Mouse (Mus musculus) liver, embryonic 13.5 days (tissue): ENCODE measurements around the gene Gapvd1. TPM values are rescaled to one million over a fixed set of nuclear protein-coding genes. Genes with fewer than 3 reads are reported as not detected.

ENCODE experiments used
- ATAC-seq: fragments of 200-750 bp; cut with Nextera tagmentation; 2 replicates; pipeline ENCODE4 v1.8.0; 2017; ENCODE audit warnings: low read depth, mild to moderate bottlenecking, moderate number of reproducible peaks, moderate library complexity
- DNase-seq: peaks from one replicate; pipeline ENCODE4 v3.0.0; 2022
- H3K27ac ChIP-seq: fragments of 300-500 bp; sonication (generic); 2 replicates; pipeline ENCODE4 v1.5.1; 2015; ENCODE audit warnings: moderate library complexity, mild to moderate bottlenecking, inconsistent platforms
- H3K27me3 ChIP-seq: fragments of 300-500 bp; sonication (generic); 2 replicates; pipeline ENCODE4 v1.6.1; 2015; ENCODE audit warnings: mild to moderate bottlenecking, inconsistent platforms
- H3K36me3 ChIP-seq: fragments of 300-500 bp; sonication (generic); 2 replicates; pipeline ENCODE4 v1.6.1; 2015; ENCODE audit warnings: mild to moderate bottlenecking, inconsistent platforms
- H3K4me1 ChIP-seq: fragments of 300-500 bp; sonication (generic); replicated peaks from 2 replicates; pipeline ENCODE4 v1.6.1; 2015; ENCODE audit warnings: inconsistent platforms
- H3K4me2 ChIP-seq: fragments of 300-500 bp; sonication (generic); 2 replicates; pipeline ENCODE4 v1.6.1; 2015; ENCODE audit warnings: inconsistent platforms, mild to moderate bottlenecking, moderate library complexity
- H3K4me3 ChIP-seq: fragments of 300-500 bp; sonication (generic); replicated peaks from 2 replicates; pipeline ENCODE4 v1.5.1; 2015; ENCODE audit warnings: mild to moderate bottlenecking, inconsistent platforms
- H3K9ac ChIP-seq: fragments of 300-500 bp; sonication (generic); 2 replicates; pipeline ENCODE4 v1.6.1; 2015; ENCODE audit warnings: mild to moderate bottlenecking, inconsistent platforms
- H3K9me3 ChIP-seq: fragments of 300-500 bp; sonication (generic); replicated peaks from 2 replicates; pipeline ENCODE4 v1.6.1; 2016; ENCODE audit warnings: inconsistent platforms
- WGBS: fragments of 180-500 bp; shearing (Covaris S2); methylation state at CpG from one replicate; pipeline ENCODE4 v1.1.7; 2015; ENCODE audit not compliant: insufficient replicate concordance; 5-methylcytosine and 5-hydroxymethylcytosine counted together
- polyA plus RNA-seq: library from polyadenylated mRNA; unstranded; fragments of >200 nt; fragmentation: Nextera tagmentation; extraction: Ambion mirVana; gene quantifications from 2 replicates; pipeline ENCODE4 v1.2.1, GENCODE M21; 2015

Gapvd1 gene
- polyA plus RNA-seq, 1 experiment from 2014 or later = 75.0 TPM

- H3K27me3 ChIP-seq = no peaks in the 10 kb centered on the region
- ATAC-seq = no peak
- peaks cover 73% of the 10 kb centered on the region for H3K4me1 ChIP-seq
- H3K9me3 ChIP-seq = no peaks in the 10 kb centered on the region
- H3K27ac ChIP-seq = peak overlapping the region; percentile 94
- DNase-seq = no peak
- peak overlapping the region; percentile 25 for H3K4me2 ChIP-seq
- H3K4me3 ChIP-seq = no peak overlapping the region
- H3K36me3 ChIP-seq = peaks cover 43% of the 10 kb centered on the region
- 85% methylated on average over 8 of the region's 8 CpGs for WGBS
- H3K9ac ChIP-seq = peak overlapping the region; percentile 47; the same call in 1 of the 2 replicates
Observed at GRCm38 (mm10) chr2:34742675-34743074, 12.4 kb downstream of the Gapvd1 start.

GRCm38 (mm10) chr2:34741390-34742159 lies 13.5 kb downstream of the Gapvd1 start:
- H3K27me3 ChIP-seq = no peaks in the 10 kb centered on the region
- peaks cover 77% of the 10 kb centered on the region for H3K4me1 ChIP-seq
- H3K4me3 ChIP-seq = no peak overlapping the region
- peaks cover 39% of the 10 kb centered on the region for H3K36me3 ChIP-seq
- H3K4me2 ChIP-seq = peak overlapping the region; percentile 25
- 55% methylated on average over 12 of the region's 12 CpGs for WGBS
- no peak for ATAC-seq
- peak overlapping the region; percentile 47 for H3K9ac ChIP-seq
- no peaks in the 10 kb centered on the region for H3K9me3 ChIP-seq
- no peak for DNase-seq
- H3K27ac ChIP-seq = peak overlapping the region; percentile 94

GRCm38 (mm10) chr2:34739684-34740391 lies 15.2 kb downstream of the Gapvd1 start:
- peak overlapping the region; percentile 52 for H3K4me2 ChIP-seq
- peaks cover 87% of the 10 kb centered on the region for H3K4me1 ChIP-seq
- H3K4me3 ChIP-seq = peak overlapping the region; percentile 10; the same call in 1 of the 2 replicates
- ATAC-seq (peak; percentile 95), DNase-seq (peak; percentile 56)
- H3K27ac ChIP-seq = peak overlapping the region; percentile 94
- 40% methylated on average over 1 of the region's 1 CpGs for WGBS
- H3K9ac ChIP-seq = peak overlapping the region; percentile 56
- no peaks in the 10 kb centered on the region for H3K9me3 ChIP-seq
- no peaks in the 10 kb centered on the region for H3K27me3 ChIP-seq
- peaks cover 28% of the 10 kb centered on the region for H3K36me3 ChIP-seq

- ATAC-seq (no peak), DNase-seq (no peak)
- H3K9me3 ChIP-seq = no peaks in the 10 kb centered on the region
- H3K4me2 ChIP-seq = no peak overlapping the region
- no peaks in the 10 kb centered on the region for H3K27me3 ChIP-seq
- peak overlapping the region; percentile 74 for H3K27ac ChIP-seq
- H3K4me3 ChIP-seq = no peak overlapping the region
- H3K9ac ChIP-seq = 0 out of 2 replicates have a peak overlapping the region, but pooled peaks have one; percentile 23
- peaks cover 84% of the 10 kb centered on the region for H3K4me1 ChIP-seq
- peaks cover 24% of the 10 kb centered on the region for H3K36me3 ChIP-seq
- WGBS = 70% methylated on average over 1 of the region's 1 CpGs
Observed at GRCm38 (mm10) chr2:34737911-34738310, 17.1 kb downstream of the Gapvd1 start.

- H3K4me3 ChIP-seq = no peak overlapping the region
- no peak overlapping the region for H3K4me2 ChIP-seq
- peaks cover 17% of the 10 kb centered on the region for H3K36me3 ChIP-seq
- DNase-seq (no peak), ATAC-seq (no peak)
- 79% methylated on average over 1 of the region's 1 CpGs for WGBS
- H3K9me3 ChIP-seq = no peaks in the 10 kb centered on the region
- H3K27ac ChIP-seq = 0 out of 2 replicates have a peak overlapping the region, but pooled peaks have one; percentile 24
- no peaks in the 10 kb centered on the region for H3K27me3 ChIP-seq
- no peak overlapping the region for H3K9ac ChIP-seq
- H3K4me1 ChIP-seq = peaks cover 71% of the 10 kb centered on the region
Observed at GRCm38 (mm10) chr2:34736626-34737025, 18.4 kb downstream of the Gapvd1 start.

- ATAC-seq = no peak
- WGBS = 84% methylated on average over 8 of the region's 8 CpGs
- H3K9ac ChIP-seq = no peak overlapping the region
Observed at GRCm38 (mm10) chr2:34727045-34727728, 27.8 kb downstream of the Gapvd1 start.

GRCm38 (mm10) chr2:34725269-34725668 lies 29.8 kb downstream of the Gapvd1 start:
- Histone ChIP-seq H3K9me3 (no peaks in the 10 kb centered on the region), H3K4me3 (no peak overlapping the region), H3K4me2 (no peak overlapping the region), H3K27me3 (no peaks in the 10 kb centered on the region), H3K27ac (no peak overlapping the region), H3K36me3 (peaks cover 84% of the 10 kb centered on the region), H3K4me1 (no peaks in the 10 kb centered on the region), H3K9ac (no peak overlapping the region)
- WGBS = 88% methylated on average over 5 of the region's 5 CpGs
- ATAC-seq (no peak), DNase-seq (no peak)

More at GRCm38 (mm10) chr2:34727045-34727728, 27.8 kb downstream of the Gapvd1 start:
- H3K4me2 ChIP-seq = no peak overlapping the region
- H3K27ac ChIP-seq = no peak overlapping the region; the same call in 1 of the 2 replicates
- no peak for DNase-seq
- H3K4me1 ChIP-seq = no peaks in the 10 kb centered on the region
- H3K27me3 ChIP-seq = no peaks in the 10 kb centered on the region
- H3K4me3 ChIP-seq = no peak overlapping the region
- H3K36me3 ChIP-seq = peaks cover 70% of the 10 kb centered on the region
- H3K9me3 ChIP-seq = no peaks in the 10 kb centered on the region

GRCm38 (mm10) chr2:34718196-34718595 lies 36.8 kb downstream of the Gapvd1 start:
- Histone ChIP-seq H3K4me3 (no peak overlapping the region), H3K36me3 (peaks cover 85% of the 10 kb centered on the region), H3K27me3 (no peaks in the 10 kb centered on the region), H3K9me3 (no peaks in the 10 kb centered on the region), H3K4me1 (no peaks in the 10 kb centered on the region), H3K4me2 (no peak overlapping the region), H3K27ac (no peak overlapping the region), H3K9ac (no peak overlapping the region)
- 73% methylated on average over 2 of the region's 2 CpGs for WGBS
- ATAC-seq = no peak
- no peak for DNase-seq

GRCm38 (mm10) chr2:34711904-34712303 lies 43.1 kb downstream of the Gapvd1 start:
- Histone ChIP-seq H3K4me1 (no peaks in the 10 kb centered on the region), H3K9me3 (no peaks in the 10 kb centered on the region), H3K4me2 (no peak overlapping the region), H3K36me3 (peaks cover 93% of the 10 kb centered on the region), H3K27ac (no peak overlapping the region), H3K4me3 (no peak overlapping the region), H3K9ac (no peak overlapping the region), H3K27me3 (no peaks in the 10 kb centered on the region)
- 87% methylated on average over 6 of the region's 6 CpGs for WGBS
- ATAC-seq = no peak
- DNase-seq = no peak

GRCm38 (mm10) chr2:34708675-34709074 lies 46.4 kb downstream of the Gapvd1 start:
- Histone ChIP-seq H3K27me3 (no peaks in the 10 kb centered on the region), H3K9me3 (no peaks in the 10 kb centered on the region), H3K36me3 (peaks cover 96% of the 10 kb centered on the region), H3K9ac (no peak overlapping the region), H3K27ac (no peak overlapping the region), H3K4me3 (no peak overlapping the region), H3K4me1 (no peaks in the 10 kb centered on the region), H3K4me2 (no peak overlapping the region)
- DNase-seq (no peak), ATAC-seq (no peak)
- WGBS = 87% methylated on average over 1 of the region's 1 CpGs

GRCm38 (mm10) chr2:34696592-34696991 lies 58.4 kb downstream of the Gapvd1 start:
- no peak overlapping the region for H3K4me3 ChIP-seq
- peaks cover 91% of the 10 kb centered on the region for H3K36me3 ChIP-seq
- no peak overlapping the region for H3K27ac ChIP-seq
- H3K4me2 ChIP-seq = no peak overlapping the region
- no peaks in the 10 kb centered on the region for H3K27me3 ChIP-seq
- DNase-seq (no peak), ATAC-seq (no peak)
- no peaks in the 10 kb centered on the region for H3K4me1 ChIP-seq
- no peak overlapping the region for H3K9ac ChIP-seq
- H3K9me3 ChIP-seq = no peaks in the 10 kb centered on the region
